In genomic region chr3:84921704-84922420, GRCm38 (mm10) we compare ENCODE assay signal across 9 mouse cellular contexts.
DNase-seq lines count a peak whose midpoint lies in the region; ATAC-seq lines count a peak whose summit lies in the region.
"Had no signal": no experiment of that assay in that cellular context is flagged by ENCODE, and none has a peak within 500 bp of the region (broad histone marks: within the 10 kb centered on the region; RNA-seq: fewer than 3 reads in every experiment).

No protein-coding gene starts in this region.

- H3K9ac ChIP-seq in kidney, embryonic 15.5 days = no peak overlapping the region
- H3K9ac ChIP-seq: liver, embryonic 15.5 days had no signal

- 80% methylated on average over 6 of the region's 6 CpGs for WGBS in kidney, embryonic 15.5 days

- H3K4me3 ChIP-seq in kidney, embryonic 15.5 days (replicated peaks) = no peak overlapping the region
- H3K4me3 ChIP-seq: liver, embryonic 15.5 days had no signal

- no peaks in the 10 kb centered on the region for H3K27me3 ChIP-seq in kidney, embryonic 15.5 days
- H3K27me3 ChIP-seq: liver, embryonic 15.5 days had no signal

- no peaks in the 10 kb centered on the region for H3K36me3 ChIP-seq in kidney, embryonic 15.5 days
- H3K36me3 ChIP-seq: liver, embryonic 15.5 days had no signal

- ATAC-seq in CD4-positive, CD25-positive, alpha-beta regulatory T cell, adult 4 months = no peak
- ATAC-seq in kidney, embryonic 15.5 days (replicated peaks; ENCODE audit: low FRiP score) = no peak
- ATAC-seq in megakaryocyte, adult 5-6 weeks (ENCODE audit: poor library complexity, severe bottlenecking) = peak; percentile 88

- H3K9me3 ChIP-seq in kidney, embryonic 15.5 days (replicated peaks) = no peaks in the 10 kb centered on the region
- H3K9me3 ChIP-seq: liver, embryonic 15.5 days had no signal

- no peaks in the 10 kb centered on the region for H3K4me1 ChIP-seq in kidney, embryonic 15.5 days

- H3K4me2 ChIP-seq in kidney, embryonic 15.5 days = no peak overlapping the region
- H3K4me2 ChIP-seq: liver, embryonic 15.5 days had no signal

- H3K27ac ChIP-seq in kidney, embryonic 15.5 days = no peak overlapping the region
- H3K27ac ChIP-seq: liver, embryonic 15.5 days had no signal

- DNase-seq in CD4-positive, CD25-positive, alpha-beta regulatory T cell, adult 2 months (ENCODE audit: low read depth, low spot score) = peak; percentile 24
- peak; percentile 31 to 45 for DNase-seq in kidney, adult 8-10 months
- peak; percentile 20 to 54 for DNase-seq in adrenal gland, postnatal 36 days
- DNase-seq in heart, postnatal 4 days = peak; percentile 48
- no peak for DNase-seq in thymus, postnatal 36 days

Comparison
In these comparisons a context has a peak if more than half of its experiments do, and no peak if none do; other contexts are left out.
1. DNase-seq: peak in CD4-positive, CD25-positive, alpha-beta regulatory T cell, adult 2 months (single experiment), kidney, adult 8-10 months (2 of 2), adrenal gland, postnatal 36 days (2 of 2) and heart, postnatal 4 days (single experiment); none in thymus, postnatal 36 days (0 of 2).